Mouse (Mus musculus) neutrophil, adult 5-6 weeks (primary cell): ENCODE measurements around the gene Gm7544. TPM values are rescaled to one million over a fixed set of nuclear protein-coding genes. Genes with fewer than 3 reads are reported as not detected.
"Not testable (repeated sequence)": the region's sequence is repeated elsewhere in the genome, so short reads cannot be mapped to it uniquely, and the experiment has no call there.

Experiments used
- ATAC-seq: fragments of 151-379, 151-347 bp; 2 replicates; pipeline ENCODE4 v1.8.0; 2017; ENCODE audit warnings: mild to moderate bottlenecking, moderate TSS enrichment; ENCODE audit not compliant: insufficient number of reproducible peaks, poor library complexity, low FRiP score, severe bottlenecking; ENCODE audit errors: extremely low read depth
- total RNA-seq: library from RNA; stranded (forward); fragments of 200-1000 nt; gene quantifications from 2 replicates; pipeline ENCODE4 v1.2.3, GENCODE M21; 2017

Gm7544 gene
- total RNA-seq, result not detected in 2 replicates

- ATAC-seq, result not testable (repeated sequence)
Observed at GRCm38 (mm10) chr1:82955913-82956312, at the start of gene Gm7544. TSS of gene Gm7544 (minus strand) at chr1:82956013.

DNA sequence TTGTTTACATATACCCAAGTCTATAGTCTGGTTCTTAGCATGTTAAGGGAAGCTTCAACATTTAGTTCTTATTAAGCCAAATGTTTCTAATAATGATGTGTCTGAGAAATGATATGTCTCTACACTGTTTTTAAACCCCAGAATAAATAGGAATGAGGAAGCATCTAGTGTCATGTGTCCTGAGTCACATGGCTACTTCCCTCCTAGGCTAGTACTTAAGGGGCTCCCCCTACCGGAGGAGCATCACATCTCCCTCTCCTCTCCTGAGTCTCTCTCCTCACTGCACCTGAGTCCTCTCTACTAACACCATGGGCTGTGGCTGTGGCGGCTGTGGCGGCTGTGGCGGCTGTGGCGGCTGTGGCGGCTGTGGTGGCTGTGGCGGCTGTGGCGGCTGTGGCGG is 44.5 kb upstream of the Gm7544 start, which contains the start of gene Gm47959:
Gm47959 (plus strand) TSS at position 243 of the 400 bp plus-strand sequence.
- ATAC-seq, result not testable (repeated sequence)

DNA sequence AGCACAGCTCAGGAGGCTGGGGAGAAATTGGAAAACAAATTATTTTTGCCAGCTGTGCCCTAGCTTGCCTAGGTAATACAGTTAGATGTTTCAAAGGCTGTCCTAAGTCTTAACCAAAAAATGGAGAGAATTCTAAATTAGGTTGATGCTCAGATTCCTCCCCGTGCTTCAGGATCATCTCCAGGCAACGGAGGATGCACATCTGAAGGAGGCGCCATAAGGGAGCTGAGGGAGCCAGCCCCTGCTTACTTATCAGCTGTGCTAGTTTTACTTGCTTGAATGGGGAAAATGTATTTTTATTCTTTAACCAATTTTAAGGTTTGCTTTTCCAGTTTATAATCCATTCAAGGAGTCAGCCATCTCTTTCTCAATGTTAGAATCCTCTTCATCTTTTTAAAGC is 38.1 kb upstream of the Gm7544 start:
- ATAC-seq, result no peak

GRCm38 (mm10) chr1:82992093-82992492 is 36.3 kb upstream of the Gm7544 start:
- ATAC-seq, result no peak

- ATAC-seq, result no peak
Observed at GRCm38 (mm10) chr1:82991596-82991995, 35.8 kb upstream of the Gm7544 start.

GRCm38 (mm10) chr1:82991062-82991461 is 35.2 kb upstream of the Gm7544 start:
- no peak for ATAC-seq

DNA sequence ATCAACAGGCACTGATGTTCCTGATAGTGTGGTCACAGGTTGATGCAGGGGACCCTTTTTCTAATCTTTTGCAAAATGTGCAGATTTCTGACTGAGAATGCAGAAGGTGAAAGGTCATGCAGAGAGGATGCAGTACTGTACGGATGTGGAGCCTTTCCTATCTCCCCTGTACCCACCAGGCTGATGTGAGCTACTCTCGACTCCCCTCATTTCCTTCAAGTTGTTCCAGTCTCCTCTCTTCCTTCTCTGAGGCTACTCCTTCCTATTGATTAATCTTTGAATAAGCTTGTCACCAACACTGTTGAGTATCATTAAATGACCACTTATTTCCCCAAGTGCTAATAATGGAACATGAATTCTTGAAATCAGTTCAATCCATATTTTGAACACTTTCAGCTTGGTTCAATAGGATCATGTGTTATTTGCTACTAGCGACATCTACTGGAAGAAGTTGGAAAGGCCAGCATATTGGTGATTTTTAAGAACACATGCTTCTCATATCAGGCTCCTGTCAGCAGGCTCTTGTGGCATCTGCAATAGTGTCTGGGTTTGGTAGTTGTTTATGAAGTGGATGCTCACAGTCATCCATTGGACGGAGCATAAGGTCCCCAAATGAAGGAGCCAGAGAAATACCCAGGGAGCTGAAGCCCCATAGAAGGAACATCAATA is 31.9 kb upstream of the Gm7544 start:
- ATAC-seq, result no peak

DNA sequence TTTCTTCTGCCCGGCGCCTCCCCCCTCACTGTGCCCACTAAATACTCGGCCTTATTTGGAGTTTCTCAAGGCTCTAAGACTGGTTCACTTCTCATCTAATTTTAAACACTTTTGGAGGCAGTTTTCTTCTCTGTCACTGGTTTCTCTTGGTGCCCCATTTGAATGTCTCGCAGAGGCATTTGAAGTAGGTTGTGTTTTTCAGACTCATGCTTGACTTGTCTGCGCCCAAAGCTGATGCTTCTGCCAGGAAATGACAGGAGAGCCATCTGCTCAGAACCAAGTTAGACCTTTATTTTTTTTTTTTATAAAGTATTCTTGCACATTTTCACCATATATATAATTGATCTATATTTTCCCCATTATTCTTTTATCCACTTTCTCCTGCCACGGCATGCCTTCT is 30.9 kb upstream of the Gm7544 start:
- no peak for ATAC-seq

GRCm38 (mm10) chr1:82977840-82978239 is 22.0 kb upstream of the Gm7544 start:
- no peak for ATAC-seq

GRCm38 (mm10) chr1:82975750-82976149 is 19.9 kb upstream of the Gm7544 start:
- ATAC-seq, result no peak

DNA sequence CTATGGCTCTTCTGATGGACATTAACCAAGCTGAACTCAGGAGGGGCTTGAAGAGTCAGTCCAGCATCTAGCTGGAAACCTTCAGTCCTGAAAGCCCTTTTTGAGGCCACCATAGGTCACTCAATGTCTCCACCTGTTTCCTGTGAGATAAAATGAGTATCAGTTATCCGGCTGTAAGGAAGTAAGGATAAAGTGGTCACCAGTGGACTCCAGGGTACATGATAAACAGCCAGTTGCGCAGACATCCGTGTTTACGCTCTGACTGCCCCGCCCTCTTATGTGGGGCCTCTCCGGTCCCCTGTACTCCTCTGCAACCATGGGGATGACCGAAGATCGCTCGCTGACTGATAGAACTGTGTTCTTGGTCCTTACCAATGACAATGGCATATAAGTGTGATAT is 18.5 kb upstream of the Gm7544 start:
- ATAC-seq, result no peak

DNA sequence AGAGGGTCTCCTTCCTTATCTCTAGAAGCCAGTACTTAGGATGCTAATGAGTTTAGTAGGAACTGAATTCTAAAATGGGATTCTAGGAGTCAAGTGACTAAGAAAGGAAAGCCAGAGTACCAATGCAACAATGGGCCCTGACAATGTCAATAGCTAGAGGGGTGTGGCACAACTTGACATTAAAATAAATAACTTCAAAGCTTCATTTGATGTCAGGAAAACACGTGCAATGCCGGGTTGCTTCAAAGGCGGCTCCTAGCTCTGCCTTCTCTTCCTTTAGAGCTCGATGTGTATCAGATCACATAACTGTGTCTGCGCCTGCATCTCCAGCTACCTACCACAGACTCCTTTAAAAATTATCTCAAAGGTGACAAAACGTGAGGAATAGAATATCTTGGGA is 18.1 kb upstream of the Gm7544 start:
- ATAC-seq, result no peak

GRCm38 (mm10) chr1:82973244-82973643 is 17.4 kb upstream of the Gm7544 start:
- no peak for ATAC-seq

- no peak for ATAC-seq
Observed at GRCm38 (mm10) chr1:82972046-82972445, 16.2 kb upstream of the Gm7544 start.

- no peak for ATAC-seq
Observed at GRCm38 (mm10) chr1:82966413-82966812, 10.6 kb upstream of the Gm7544 start.

DNA sequence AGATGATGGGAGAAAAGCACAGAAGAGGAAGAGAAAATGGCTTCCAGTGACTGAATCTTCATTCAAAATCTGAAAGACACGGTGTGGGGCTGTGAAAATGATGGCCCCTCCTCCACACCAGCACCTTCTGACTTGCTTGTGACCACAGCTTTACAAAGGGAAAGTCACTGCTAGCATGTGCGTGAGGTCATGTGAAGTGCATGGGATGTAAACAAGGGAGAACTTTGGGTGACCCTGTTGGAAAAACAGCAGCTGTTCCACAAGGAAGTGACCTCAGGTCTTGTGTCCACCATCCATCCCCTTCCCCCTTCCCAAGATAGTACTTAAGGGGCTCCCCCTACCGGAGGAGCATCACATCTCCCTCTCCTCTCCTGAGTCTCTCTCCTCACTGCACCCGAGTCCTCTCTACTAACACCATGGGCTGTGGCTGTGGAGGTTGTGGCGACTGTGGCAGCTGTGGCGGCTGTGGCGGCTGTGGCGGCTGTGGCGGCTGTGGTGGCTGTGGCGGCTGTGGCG is 4.1 kb upstream of the Gm7544 start, which contains the start of gene Gm47955:
Gm47955 (plus strand) TSS at position 417 of the 516 bp plus-strand sequence.
- ATAC-seq, result no peak

DNA sequence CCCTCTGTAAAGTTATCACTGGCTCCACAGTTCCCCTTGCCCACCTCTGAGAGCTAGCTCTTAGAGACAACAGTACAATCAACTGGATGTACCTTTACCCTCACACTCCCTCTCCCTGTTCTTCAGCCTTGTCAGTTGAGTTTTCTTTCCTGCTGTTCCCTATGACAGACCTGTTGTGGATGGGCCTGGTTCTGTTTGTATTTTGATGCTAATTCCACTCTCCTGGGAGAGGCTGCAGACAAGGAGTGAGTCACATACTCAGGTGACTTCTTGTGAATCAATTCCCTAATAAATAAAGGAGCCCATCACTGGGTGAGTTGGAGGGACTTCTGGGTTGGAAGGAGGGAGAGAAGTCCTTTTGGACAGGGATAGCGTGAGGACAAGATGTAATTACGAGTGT is 7.2 kb downstream of the Gm7544 start:
- ATAC-seq, result no peak

GRCm38 (mm10) chr1:82946029-82946428 is 9.8 kb downstream of the Gm7544 start:
- not testable (repeated sequence) for ATAC-seq

- not testable (repeated sequence) for ATAC-seq
Observed at GRCm38 (mm10) chr1:82943295-82943694, 12.5 kb downstream of the Gm7544 start, which contains the start of gene A030003K21Rik. TSS of gene A030003K21Rik (minus strand) at chr1:82943388.

- not testable (repeated sequence) for ATAC-seq
Observed at GRCm38 (mm10) chr1:82942505-82942904, 13.3 kb downstream of the Gm7544 start.

DNA sequence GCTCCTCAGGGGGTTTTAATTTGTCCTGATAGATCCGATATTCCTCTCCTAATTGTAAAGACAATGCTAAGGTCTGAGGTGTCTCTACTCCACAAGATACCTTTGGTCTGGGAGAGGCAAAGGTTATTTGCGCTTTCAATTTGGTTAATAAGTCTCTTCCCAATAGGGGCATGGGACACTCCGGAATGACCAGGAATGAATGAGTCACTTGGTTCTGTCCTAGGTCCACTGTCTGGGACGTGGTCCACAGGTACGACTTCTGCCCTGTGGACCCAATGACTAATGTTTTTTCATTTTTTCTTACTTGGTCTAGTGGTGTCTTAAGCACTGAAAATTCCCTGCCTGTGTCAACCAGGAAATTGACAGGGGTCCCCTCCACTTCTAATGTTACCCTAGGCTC is 17.1 kb downstream of the Gm7544 start:
- no peak for ATAC-seq
